Mouse (Mus musculus) E14TG2a.4 (cell line): ENCODE measurements at regions not wholly inside any gene's neighbourhood (a gene's known extent, or its start where the extent isn't known, plus 50 kb on each side); places are given as distances from the start of the nearest gene placed in this dataset.

Experiments used
- H3K27me3 ChIP-seq: 2 replicates; pipeline ENCODE4 v1.6.1; 2014; ENCODE audit warnings: low read length, control low read depth; ENCODE audit not compliant: insufficient read depth
- H3K36me3 ChIP-seq: 2 replicates; pipeline ENCODE4 v1.6.1; 2014; ENCODE audit warnings: low read length, control low read depth; ENCODE audit not compliant: insufficient read depth
- H3K4me1 ChIP-seq: replicated peaks from 2 replicates; pipeline ENCODE4 v1.6.1; 2014; ENCODE audit warnings: low read depth, low read length, control low read depth
- H3K4me3 ChIP-seq: replicated peaks from 2 replicates; pipeline ENCODE4 v1.5.1; 2014; ENCODE audit warnings: mild to moderate bottlenecking, low read length
- H3K9me3 ChIP-seq: 2 replicates; pipeline ENCODE4 v1.6.1; 2014; ENCODE audit warnings: low read length, control low read depth
- CTCF ChIP-seq: conservative IDR thresholded peaks from 2 replicates; pipeline ENCODE4 v1.5.1; 2014; ENCODE audit warnings: low read length
- NANOG ChIP-seq: IDR thresholded peaks from 2 replicates; pipeline ENCODE4 v1.6.1; 2014; ENCODE audit warnings: borderline replicate concordance, low read length, mixed read lengths
- POU5F1 ChIP-seq: IDR thresholded peaks from 2 replicates; pipeline ENCODE4 v1.6.1; 2014; ENCODE audit warnings: low read length, borderline replicate concordance

DNA sequence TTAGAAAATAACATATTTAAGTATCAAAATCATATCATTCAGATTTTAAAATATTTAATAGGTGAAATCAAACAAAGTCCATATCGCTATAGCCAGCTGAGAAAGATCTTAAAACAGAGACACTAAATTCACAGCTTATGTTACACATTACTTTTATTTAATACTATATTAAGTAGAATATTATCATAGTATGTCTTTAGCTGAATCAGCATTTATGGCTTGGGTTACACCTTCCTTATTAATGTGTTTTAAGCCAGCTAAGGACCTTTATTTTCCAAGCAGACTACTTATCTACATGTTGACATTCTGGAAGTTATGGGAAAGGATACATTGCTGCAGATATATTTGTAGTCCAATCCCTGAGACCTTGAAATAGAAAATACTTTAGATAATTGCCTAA, 684.9 kb upstream of the Adgrl4 start:
- Histone ChIP-seq H3K36me3 (no peaks in the 10 kb centered on the region), H3K9me3 (no peaks in the 10 kb centered on the region), H3K4me1 (no peaks in the 10 kb centered on the region), H3K4me3 (no peak overlapping the region), H3K27me3 (no peaks in the 10 kb centered on the region)
- no peak for TF ChIP-seq NANOG
- no peak for TF ChIP-seq CTCF
- no peak for TF ChIP-seq POU5F1

DNA sequence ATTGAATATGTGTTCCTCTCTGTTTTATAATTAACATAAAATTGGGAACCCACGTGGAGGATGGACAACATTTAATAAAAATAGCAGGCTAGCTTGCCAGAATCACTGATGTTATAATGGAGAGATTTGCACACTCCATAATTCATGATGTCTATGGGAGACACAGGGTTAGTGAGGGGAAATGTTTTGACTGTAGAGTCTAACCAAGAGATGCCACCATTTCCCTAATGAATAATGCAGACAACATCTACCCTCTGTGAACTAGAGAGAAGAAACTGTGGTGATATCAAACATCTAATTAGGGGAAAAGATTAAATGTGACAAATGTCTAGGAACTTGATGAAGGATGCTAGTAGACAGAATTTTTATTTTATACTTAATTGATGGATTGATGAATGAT, 677.8 kb upstream of the Adgrl4 start:
- no peaks in the 10 kb centered on the region for H3K36me3 ChIP-seq
- H3K4me3 ChIP-seq: no peak overlapping the region
- H3K27me3 ChIP-seq: no peaks in the 10 kb centered on the region
- no peaks in the 10 kb centered on the region for H3K9me3 ChIP-seq
- no peak for TF ChIP-seq CTCF
- TF ChIP-seq POU5F1: no peak
- TF ChIP-seq NANOG: no peak
- H3K4me1 ChIP-seq: no peaks in the 10 kb centered on the region

DNA sequence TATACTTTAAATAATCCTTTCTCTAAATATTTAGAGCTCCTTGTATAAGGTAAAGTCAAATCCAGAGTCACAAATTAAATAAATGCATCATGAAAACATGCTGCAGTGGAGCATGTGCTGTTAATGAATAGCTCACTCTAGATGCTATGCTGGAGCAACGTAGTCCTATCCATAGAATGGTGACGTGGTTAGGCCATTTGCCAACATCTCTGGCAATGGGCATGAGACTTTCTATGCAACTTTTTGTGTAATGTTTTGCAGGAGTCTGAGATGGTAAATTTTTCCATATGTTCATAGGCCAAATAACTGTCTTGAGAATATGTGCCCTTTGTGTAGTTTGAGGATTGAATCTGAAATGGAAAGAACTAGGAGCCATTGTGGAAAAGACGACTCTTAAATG, 653.1 kb upstream of the Adgrl4 start:
- Histone ChIP-seq H3K9me3 (no peaks in the 10 kb centered on the region), H3K4me3 (no peak overlapping the region), H3K4me1 (no peaks in the 10 kb centered on the region), H3K27me3 (no peaks in the 10 kb centered on the region), H3K36me3 (no peaks in the 10 kb centered on the region)
- TF ChIP-seq NANOG (no peak), CTCF (no peak), POU5F1 (no peak)

DNA sequence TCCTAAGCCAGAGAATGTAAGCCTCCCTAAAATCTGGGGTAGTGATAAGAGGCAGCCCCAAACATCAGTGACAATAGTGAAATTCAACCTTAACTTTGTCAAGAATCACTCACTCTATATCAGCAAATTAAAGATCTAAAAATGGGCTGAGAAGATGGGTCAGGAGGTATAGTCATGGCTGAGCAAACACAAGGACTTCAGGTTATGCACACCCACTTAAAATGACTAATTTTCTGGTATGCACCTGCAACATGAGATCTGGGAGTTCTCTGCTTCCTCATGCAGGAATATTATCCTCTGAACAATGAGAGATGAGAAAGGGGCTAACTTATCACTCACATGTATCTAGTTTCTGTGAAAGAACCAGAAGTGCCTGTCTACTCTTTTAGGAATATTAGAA, 619.9 kb upstream of the Adgrl4 start:
- no peaks in the 10 kb centered on the region for H3K9me3 ChIP-seq
- H3K4me1 ChIP-seq: no peaks in the 10 kb centered on the region
- no peak for TF ChIP-seq CTCF
- TF ChIP-seq POU5F1: no peak
- no peak for TF ChIP-seq NANOG
- no peaks in the 10 kb centered on the region for H3K27me3 ChIP-seq
- H3K4me3 ChIP-seq: no peak overlapping the region
- no peaks in the 10 kb centered on the region for H3K36me3 ChIP-seq

DNA sequence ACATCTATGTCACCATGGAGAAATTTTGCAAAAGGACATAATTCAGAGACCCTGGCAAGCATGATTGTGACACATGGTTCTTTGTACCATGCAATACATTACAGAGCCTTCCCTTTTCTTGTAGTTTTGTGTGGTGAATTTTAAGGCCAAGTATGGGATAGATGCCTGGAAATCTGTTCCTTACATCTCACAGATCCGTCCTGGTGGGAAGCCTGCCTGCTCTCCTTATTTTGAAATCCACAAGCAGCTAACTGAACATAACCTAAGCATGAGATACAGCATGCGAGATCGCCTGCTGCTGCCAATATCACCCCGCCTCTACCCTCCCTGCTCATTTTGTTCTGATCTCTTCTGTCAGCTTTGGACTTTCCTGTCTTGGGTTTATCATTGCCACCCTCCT, 618.3 kb upstream of the Adgrl4 start:
- TF ChIP-seq NANOG: no peak
- no peak for TF ChIP-seq CTCF
- TF ChIP-seq POU5F1: no peak
- Histone ChIP-seq H3K4me3 (no peak overlapping the region), H3K4me1 (no peaks in the 10 kb centered on the region), H3K36me3 (no peaks in the 10 kb centered on the region), H3K27me3 (no peaks in the 10 kb centered on the region), H3K9me3 (no peaks in the 10 kb centered on the region)

DNA sequence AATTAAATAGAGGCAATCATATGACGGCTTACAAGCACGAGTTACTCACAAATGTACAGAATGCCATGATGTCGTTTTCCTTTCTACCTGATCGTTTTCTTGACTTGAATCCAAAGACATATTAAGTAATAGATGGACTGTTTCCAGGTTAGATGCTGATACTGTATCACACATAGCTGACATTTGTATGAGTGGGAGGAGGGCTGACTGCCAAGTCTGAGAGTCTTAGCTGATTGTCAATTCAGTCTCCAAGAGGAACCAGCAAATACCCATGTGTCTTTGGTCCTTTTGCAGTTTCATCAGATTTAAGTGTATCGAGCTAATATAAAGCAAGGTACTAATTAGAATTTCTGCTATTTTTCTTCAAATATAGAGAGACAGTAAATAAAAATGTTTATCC, 617.6 kb upstream of the Adgrl4 start:
- Histone ChIP-seq H3K9me3 (no peaks in the 10 kb centered on the region), H3K36me3 (no peaks in the 10 kb centered on the region), H3K4me1 (no peaks in the 10 kb centered on the region), H3K27me3 (no peaks in the 10 kb centered on the region), H3K4me3 (no peak overlapping the region)
- TF ChIP-seq NANOG: no peak
- no peak for TF ChIP-seq POU5F1
- no peak for TF ChIP-seq CTCF

DNA sequence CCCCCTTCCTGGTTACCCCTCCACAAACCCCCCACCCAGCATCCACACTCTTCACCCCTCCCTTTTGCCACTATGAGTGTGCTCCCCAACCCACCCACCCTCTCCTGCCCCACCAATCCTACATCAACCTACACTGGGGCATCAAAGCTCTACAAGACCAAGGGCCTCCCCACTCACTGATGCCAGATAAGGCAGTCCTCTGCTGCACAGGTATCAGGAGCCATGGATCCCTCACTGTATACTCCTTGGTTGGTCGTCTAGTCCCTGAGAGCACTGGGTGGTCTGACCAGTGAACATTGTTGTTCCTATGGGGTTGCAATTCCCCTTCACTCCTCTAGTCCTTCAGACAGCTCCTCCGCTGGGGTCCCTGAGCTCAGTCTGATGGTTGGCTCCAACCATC, 591.7 kb upstream of the Adgrl4 start:
- no peaks in the 10 kb centered on the region for H3K9me3 ChIP-seq
- TF ChIP-seq CTCF: no peak
- no peaks in the 10 kb centered on the region for H3K4me1 ChIP-seq
- no peaks in the 10 kb centered on the region for H3K36me3 ChIP-seq
- no peak overlapping the region for H3K4me3 ChIP-seq
- H3K27me3 ChIP-seq: no peaks in the 10 kb centered on the region

DNA sequence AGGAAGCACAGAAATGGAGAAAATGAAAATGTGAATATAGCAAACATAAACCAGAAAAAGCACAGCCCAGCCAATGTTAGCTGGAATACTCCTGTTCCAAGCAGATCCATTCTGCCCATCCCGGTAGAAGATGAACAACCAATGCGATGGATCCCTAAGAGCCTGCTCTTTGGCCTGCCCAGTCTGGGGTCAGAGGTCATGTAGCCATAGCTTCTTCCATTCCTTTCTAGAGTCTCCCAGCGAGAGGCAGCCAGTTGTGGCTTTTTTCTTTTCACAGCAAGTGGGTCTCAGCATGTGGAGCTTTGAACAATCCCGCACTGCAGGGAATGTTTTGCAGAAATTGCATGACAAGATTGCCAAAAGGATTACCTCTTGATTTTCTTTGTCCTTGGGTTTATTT, 585.6 kb upstream of the Adgrl4 start:
- Histone ChIP-seq H3K36me3 (no peaks in the 10 kb centered on the region), H3K4me1 (no peaks in the 10 kb centered on the region), H3K9me3 (no peaks in the 10 kb centered on the region), H3K27me3 (no peaks in the 10 kb centered on the region), H3K4me3 (no peak overlapping the region)
- no peak for TF ChIP-seq POU5F1
- TF ChIP-seq CTCF: no peak
- no peak for TF ChIP-seq NANOG

DNA sequence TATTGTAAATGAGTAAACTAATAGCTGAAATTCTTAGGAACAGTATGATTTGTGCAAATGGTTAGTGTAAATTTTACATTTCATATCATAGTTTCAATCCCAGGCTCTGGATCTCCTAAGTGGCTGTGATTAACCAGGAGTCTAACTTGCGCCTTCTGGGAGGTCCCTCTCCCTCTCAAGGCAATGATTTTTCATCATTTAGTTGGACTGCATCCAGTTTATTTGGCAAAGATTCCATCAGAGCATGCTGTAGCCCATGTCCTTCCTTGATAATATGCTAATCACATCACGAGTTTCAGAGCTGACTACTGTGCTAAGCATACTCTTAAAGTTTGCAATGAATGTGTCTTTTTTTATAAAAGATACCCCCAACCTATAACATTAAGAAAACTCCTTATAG, 541.0 kb upstream of the Adgrl4 start:
- Histone ChIP-seq H3K4me3 (no peak overlapping the region), H3K9me3 (no peaks in the 10 kb centered on the region), H3K36me3 (no peaks in the 10 kb centered on the region), H3K4me1 (no peaks in the 10 kb centered on the region), H3K27me3 (no peaks in the 10 kb centered on the region)
- TF ChIP-seq NANOG: no peak
- no peak for TF ChIP-seq POU5F1
